Mouse (Mus musculus): ENCODE measurements around the gene Anks3. TPM values are rescaled to one million over a fixed set of nuclear protein-coding genes. Genes with fewer than 3 reads are reported as not detected.

Anks3 gene
- polyA plus RNA-seq, 1 experiment from 2014 or later, result 66.5 TPM

- no peaks in the 10 kb centered on the region for H3K27me3 ChIP-seq (replicated peaks)
- no peaks in the 10 kb centered on the region; the same call in 1 of the 2 replicates for H3K4me1 ChIP-seq
- no peak overlapping the region for H3K9ac ChIP-seq
- no peak overlapping the region for H3K4me3 ChIP-seq
- WGBS, result 64% methylated on average over 7 of the region's 7 CpGs
- ATAC-seq (ENCODE audit: low FRiP score, low read depth), result no peak
- H3K9me3 ChIP-seq, result no peaks in the 10 kb centered on the region
- H3K4me2 ChIP-seq (replicated peaks), result no peak overlapping the region
- no peak overlapping the region for H3K27ac ChIP-seq
- no peaks in the 10 kb centered on the region for H3K36me3 ChIP-seq
These were observed 62.8 kb downstream of the Anks3 start for GRCm38 (mm10) chr16:4901167-4901566.

DNA sequence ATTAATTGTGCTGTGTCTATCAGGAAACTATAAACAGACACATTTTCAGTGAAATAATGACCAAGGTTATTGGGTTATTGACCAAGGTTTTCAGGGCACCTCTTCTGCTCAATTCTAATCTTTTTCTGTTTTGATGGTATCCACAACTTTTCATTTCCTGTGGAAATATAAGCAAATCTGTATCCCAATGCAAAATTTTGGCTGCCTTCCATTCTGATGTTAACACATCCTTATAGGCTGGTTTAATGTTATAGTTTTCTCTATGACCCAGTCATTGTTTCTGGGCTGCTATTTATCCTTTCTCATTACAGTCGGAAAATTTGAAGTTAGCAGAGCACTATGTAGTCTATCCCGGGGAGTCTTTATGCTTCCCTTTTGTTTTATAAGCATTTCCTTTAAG, 64.3 kb downstream of the Anks3 start:
- no peak overlapping the region for H3K27ac ChIP-seq
- no peak overlapping the region for H3K9ac ChIP-seq
- no peaks in the 10 kb centered on the region; the same call in 1 of the 2 replicates for H3K4me1 ChIP-seq
- H3K9me3 ChIP-seq, result no peaks in the 10 kb centered on the region
- ATAC-seq (ENCODE audit: low FRiP score, low read depth), result no peak
- H3K27me3 ChIP-seq (replicated peaks), result no peaks in the 10 kb centered on the region
- H3K36me3 ChIP-seq, result no peaks in the 10 kb centered on the region
- 84% methylated on average over 2 of the region's 2 CpGs for WGBS
- no peak overlapping the region for H3K4me3 ChIP-seq
- no peak overlapping the region for H3K4me2 ChIP-seq (replicated peaks)

- Histone ChIP-seq H3K36me3 (no peaks in the 10 kb centered on the region), H3K4me1 (no peaks in the 10 kb centered on the region; the same call in 1 of the 2 replicates), H3K4me2 (replicated peaks) (no peak overlapping the region), H3K4me3 (no peak overlapping the region), H3K27ac (no peak overlapping the region), H3K27me3 (replicated peaks) (no peaks in the 10 kb centered on the region), H3K9me3 (no peaks in the 10 kb centered on the region), H3K9ac (no peak overlapping the region)
- ATAC-seq (ENCODE audit: low FRiP score, low read depth), result no peak
- 80% methylated on average over 6 of the region's 6 CpGs for WGBS
These were observed 65.1 kb downstream of the Anks3 start for GRCm38 (mm10) chr16:4898881-4899280.

DNA sequence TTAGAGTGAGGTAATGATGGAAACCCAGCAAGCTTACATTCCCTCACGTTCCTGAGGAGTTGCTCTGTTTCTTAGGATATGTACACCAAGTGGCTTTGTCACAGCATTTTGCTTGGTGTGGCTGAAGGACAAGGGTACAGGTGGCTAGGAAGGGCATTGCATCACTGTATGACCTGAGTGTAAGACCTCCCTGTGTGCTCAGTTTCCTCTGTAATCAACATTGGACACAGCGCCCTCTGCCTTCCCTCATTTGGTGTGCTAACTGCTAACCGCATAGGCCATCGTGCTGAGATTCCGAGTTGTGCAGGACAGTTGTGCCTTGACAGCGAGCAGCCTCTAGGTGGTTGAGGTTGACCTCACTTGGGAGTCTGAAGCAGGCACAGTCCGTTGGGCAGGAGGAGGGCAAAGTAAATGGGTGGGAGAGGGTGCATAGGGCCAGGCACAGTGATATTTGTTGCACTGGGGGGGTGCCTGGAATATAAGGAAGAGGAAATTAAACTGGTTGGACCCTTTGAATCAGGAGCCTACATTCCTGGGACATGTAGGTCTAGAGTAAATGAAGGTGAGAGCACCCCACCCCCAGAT, 66.8 kb downstream of the Anks3 start:
- 56% methylated on average over 7 of the region's 7 CpGs for WGBS
- H3K4me3 ChIP-seq, result no peak overlapping the region
- H3K4me1 ChIP-seq, result no peaks in the 10 kb centered on the region; the same call in 1 of the 2 replicates
- H3K9ac ChIP-seq, result no peak overlapping the region
- H3K27ac ChIP-seq, result no peak overlapping the region
- ATAC-seq (ENCODE audit: low FRiP score, low read depth), result no peak
- H3K4me2 ChIP-seq (replicated peaks), result no peak overlapping the region
- H3K27me3 ChIP-seq (replicated peaks), result no peaks in the 10 kb centered on the region
- no peaks in the 10 kb centered on the region for H3K36me3 ChIP-seq
- H3K9me3 ChIP-seq, result no peaks in the 10 kb centered on the region

DNA sequence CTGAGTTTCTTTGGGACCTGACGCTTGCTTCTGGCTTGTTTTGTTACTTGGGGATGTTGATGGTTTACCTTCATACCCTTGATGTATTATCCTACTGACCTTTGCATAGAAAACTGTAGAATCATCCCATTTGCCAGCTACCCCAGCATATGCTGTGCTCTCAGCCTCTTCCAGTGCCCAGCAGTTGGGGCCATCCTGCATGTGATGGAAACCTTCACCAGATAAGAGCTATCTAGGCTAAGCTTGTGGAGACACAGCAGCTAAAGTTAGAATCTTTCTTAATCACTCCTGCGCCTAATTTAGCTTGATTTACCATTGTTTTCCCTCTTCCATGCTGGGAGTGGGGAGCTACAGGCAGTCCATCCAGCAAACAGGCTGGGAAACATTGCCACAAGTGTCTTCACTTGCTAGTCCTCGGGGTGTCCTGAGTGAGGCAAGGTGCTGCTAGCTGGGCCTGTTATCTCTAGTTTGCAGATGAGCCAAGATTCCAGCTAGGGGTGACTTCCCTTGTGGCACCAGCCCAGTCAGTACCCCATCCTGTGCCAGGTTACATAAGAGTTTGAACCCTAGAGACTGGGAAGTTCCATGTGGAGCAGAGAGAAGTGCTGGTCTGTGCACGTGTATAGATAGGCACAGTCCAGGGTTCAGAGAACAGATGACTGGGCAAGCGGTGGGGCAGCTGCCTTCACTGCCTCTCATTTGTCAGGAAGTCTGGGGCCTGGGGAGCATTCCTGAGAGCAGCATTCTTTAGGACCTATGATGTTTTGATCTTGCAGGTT, 67.6 kb downstream of the Anks3 start:
- no peak overlapping the region for H3K27ac ChIP-seq
- no peak overlapping the region for H3K4me3 ChIP-seq
- no peaks in the 10 kb centered on the region for H3K27me3 ChIP-seq (replicated peaks)
- H3K4me1 ChIP-seq, result no peaks in the 10 kb centered on the region; the same call in 1 of the 2 replicates
- WGBS, result 84% methylated on average over 5 of the region's 5 CpGs
- H3K4me2 ChIP-seq (replicated peaks), result no peak overlapping the region
- no peaks in the 10 kb centered on the region for H3K9me3 ChIP-seq
- ATAC-seq (ENCODE audit: low FRiP score, low read depth), result no peak
- H3K9ac ChIP-seq, result no peak overlapping the region
- H3K36me3 ChIP-seq, result no peaks in the 10 kb centered on the region

GRCm38 (mm10) chr16:4894201-4894908, 69.7 kb downstream of the Anks3 start:
- Histone ChIP-seq H3K9me3 (no peaks in the 10 kb centered on the region), H3K9ac (no peak overlapping the region), H3K4me3 (no peak overlapping the region), H3K4me2 (replicated peaks) (no peak overlapping the region), H3K4me1 (no peaks in the 10 kb centered on the region; the same call in 1 of the 2 replicates), H3K27ac (no peak overlapping the region), H3K27me3 (replicated peaks) (no peaks in the 10 kb centered on the region), H3K36me3 (no peaks in the 10 kb centered on the region)
- no peak for ATAC-seq (ENCODE audit: low FRiP score, low read depth)
- 84% methylated on average over 7 of the region's 7 CpGs for WGBS

DNA sequence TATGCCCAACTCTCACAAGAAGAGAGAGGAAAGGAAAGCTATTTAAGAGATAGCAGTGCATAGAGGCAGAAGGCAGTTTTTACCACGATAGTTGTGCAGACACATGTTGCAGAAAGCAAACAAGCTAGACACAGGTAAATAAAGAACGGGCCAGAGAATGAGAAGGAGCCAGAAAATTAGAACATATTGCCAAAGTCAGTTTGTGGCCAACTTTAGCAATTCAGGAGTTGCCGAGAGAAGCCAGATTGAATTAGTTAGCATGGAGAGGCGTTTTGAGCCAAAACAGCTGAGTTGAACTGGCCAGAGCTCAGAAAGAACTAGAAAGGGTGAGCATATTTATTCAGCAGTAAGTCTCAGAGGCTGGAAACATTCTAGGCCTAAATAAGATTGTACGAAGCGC, 71.8 kb downstream of the Anks3 start:
- H3K4me2 ChIP-seq (replicated peaks), result no peak overlapping the region
- H3K36me3 ChIP-seq, result no peaks in the 10 kb centered on the region
- no peak overlapping the region for H3K9ac ChIP-seq
- no peak for ATAC-seq (ENCODE audit: low FRiP score, low read depth)
- H3K27me3 ChIP-seq (replicated peaks), result no peaks in the 10 kb centered on the region
- H3K27ac ChIP-seq, result no peak overlapping the region
- peaks cover 13% of the 10 kb centered on the region for H3K4me1 ChIP-seq
- WGBS, result 94% methylated on average over 6 of the region's 6 CpGs
- H3K9me3 ChIP-seq, result no peaks in the 10 kb centered on the region
- no peak overlapping the region for H3K4me3 ChIP-seq

Other genes starting within 250 kb of the Anks3 start
- gene Nmral1, start 244.8 kb downstream of the Anks3 start, polyA plus RNA-seq (2016; fragmentation: Nextera tagmentation; extraction: Ambion mirVana), result 98.7 and 105 TPM in 2 replicates
- 88.9 and 90.0 TPM in 2 replicates for gene Hmox2, start 237.8 kb downstream of the Anks3 start, polyA plus RNA-seq (2016; fragmentation: Nextera tagmentation; extraction: Ambion mirVana)
- gene Cdip1, start 173.9 kb downstream of the Anks3 start, polyA plus RNA-seq (2016; fragmentation: Nextera tagmentation; extraction: Ambion mirVana), result 97.0 and 102 TPM in 2 replicates
- gene 4930562C15Rik, start 128.8 kb downstream of the Anks3 start, polyA plus RNA-seq (2016; fragmentation: Nextera tagmentation; extraction: Ambion mirVana), result 0.27 and 0.51 TPM in 2 replicates
- 41.9 and 45.0 TPM in 2 replicates for gene Ubald1, start 83.9 kb downstream of the Anks3 start, polyA plus RNA-seq (2016; fragmentation: Nextera tagmentation; extraction: Ambion mirVana)
- gene Mgrn1, start 78.0 kb downstream of the Anks3 start, polyA plus RNA-seq (2016; fragmentation: Nextera tagmentation; extraction: Ambion mirVana), result 92.5 and 93.3 TPM in 2 replicates
- gene Nudt16l1, start 25.4 kb downstream of the Anks3 start, polyA plus RNA-seq (2016; fragmentation: Nextera tagmentation; extraction: Ambion mirVana), result 124 and 125 TPM in 2 replicates
- not detected in 2 replicates for gene Sept12, start 33.6 kb upstream of the Anks3 start, polyA plus RNA-seq (2016; fragmentation: Nextera tagmentation; extraction: Ambion mirVana)
- 1.1 TPM in 1 of 2 replicates, not detected in the other for gene Smim22, start 43.1 kb upstream of the Anks3 start, polyA plus RNA-seq (2016; fragmentation: Nextera tagmentation; extraction: Ambion mirVana)
- 121 and 124 TPM in 2 replicates for gene Rogdi, start 49.3 kb upstream of the Anks3 start, polyA plus RNA-seq (2016; fragmentation: Nextera tagmentation; extraction: Ambion mirVana)
- gene Glyr1, start 85.7 kb upstream of the Anks3 start, polyA plus RNA-seq (2016; fragmentation: Nextera tagmentation; extraction: Ambion mirVana), result 217 and 234 TPM in 2 replicates
- 25.2 and 25.5 TPM in 2 replicates for gene Ubn1, start 85.9 kb upstream of the Anks3 start, polyA plus RNA-seq (2016; fragmentation: Nextera tagmentation; extraction: Ambion mirVana)
- 0.78 and 0.80 TPM in 2 replicates for gene Ppl, start 168.2 kb upstream of the Anks3 start, polyA plus RNA-seq (2016; fragmentation: Nextera tagmentation; extraction: Ambion mirVana)
- gene Sec14l5, start 182.9 kb upstream of the Anks3 start, polyA plus RNA-seq (2016; fragmentation: Nextera tagmentation; extraction: Ambion mirVana), result 1.1 and 1.2 TPM in 2 replicates
- gene Nagpa, start 239.8 kb upstream of the Anks3 start, polyA plus RNA-seq (2016; fragmentation: Nextera tagmentation; extraction: Ambion mirVana), result 12.2 and 12.6 TPM in 2 replicates